Mouse (Mus musculus): ENCODE data around the gene Hp. TPM values are rescaled to one million over a fixed set of nuclear protein-coding genes. Genes with fewer than 3 reads are reported as not detected.

The Hp gene
- polyA plus RNA-seq, 1 experiment from 2014 or later, result 3.6 TPM

DNA sequence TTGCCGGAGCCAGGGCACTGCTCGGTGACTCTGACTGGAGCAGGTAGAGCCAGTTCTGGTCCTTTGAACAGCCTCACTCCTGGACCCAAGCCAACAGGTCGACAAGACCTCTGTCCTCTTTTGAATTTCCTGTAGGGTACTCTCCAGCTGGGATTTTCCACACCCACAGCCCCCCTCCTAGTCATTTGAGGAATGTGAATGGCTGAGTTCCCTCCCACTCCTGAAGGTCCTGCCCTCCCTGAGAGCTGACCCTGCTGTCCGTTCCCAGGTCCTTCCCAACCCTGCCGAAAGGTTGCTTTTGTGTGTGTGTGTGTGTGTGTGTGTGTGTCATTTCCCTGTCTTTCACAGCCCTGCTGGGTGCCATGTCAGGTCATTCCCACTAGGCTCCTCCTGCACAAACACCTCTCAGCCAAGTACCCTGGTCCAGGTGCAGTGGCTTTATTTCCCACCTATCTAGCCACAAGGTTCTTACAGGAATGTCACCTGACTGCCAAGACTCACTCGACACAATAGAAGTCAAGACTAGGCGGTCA is 8.1 kb upstream of the Hp start:
- TF ChIP-seq CTCF (IDR thresholded peaks at IDR 0.05; ENCODE audit: low read depth), result no peak
- 41% methylated on average over 7 of the region's 7 CpGs for WGBS
- Histone ChIP-seq H3K9me3 (ENCODE audit: low read depth, low read length) (no peaks in the 10 kb centered on the region), H3K27me3 (ENCODE audit: insufficient read depth, low read length) (no peaks in the 10 kb centered on the region), H3K27ac (ENCODE audit: low read depth) (peak overlapping the region; percentile 82), H3K4me1 (ENCODE audit: insufficient read depth) (no peaks in the 10 kb centered on the region), H3K4me2 (no peak overlapping the region), H3K9ac (peak overlapping the region; percentile 16; the same call in 1 of the 2 replicates), H3K36me3 (ENCODE audit: insufficient read depth) (0 out of 2 replicates have a peak, but pooled peaks cover under 1% of the 10 kb centered on the region), H3K4me3 (ENCODE audit: low read depth, low read length) (no peak overlapping the region)
- DNase-seq (peak; percentile 80), ATAC-seq (ENCODE audit: insufficient read depth) (peak; percentile 85)

DNA sequence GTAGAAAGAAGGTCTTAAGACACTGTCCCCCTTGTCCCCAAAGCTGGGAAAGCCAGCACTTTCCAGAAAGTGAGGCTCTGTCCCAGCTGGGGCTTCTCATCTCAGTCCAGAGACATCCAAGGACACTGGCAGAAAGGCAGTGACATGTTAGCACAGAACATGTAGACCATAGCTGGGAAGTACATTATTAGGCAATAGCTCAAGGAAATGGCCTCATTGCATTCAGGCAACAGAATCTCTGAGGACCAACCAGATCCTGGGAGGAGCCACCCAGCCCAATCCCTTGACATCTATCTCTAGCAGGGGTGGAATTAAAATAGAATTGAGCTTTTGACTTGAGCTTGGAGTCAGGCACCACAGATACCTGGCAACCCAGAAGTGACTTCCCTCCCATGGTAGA is 6.7 kb upstream of the Hp start:
- H3K27me3 ChIP-seq (ENCODE audit: insufficient read depth, low read length), result no peaks in the 10 kb centered on the region
- H3K4me1 ChIP-seq (ENCODE audit: insufficient read depth), result no peaks in the 10 kb centered on the region
- no peak overlapping the region for H3K4me2 ChIP-seq
- no peak overlapping the region for H3K27ac ChIP-seq (ENCODE audit: low read depth)
- no peak for DNase-seq
- no peak overlapping the region for H3K4me3 ChIP-seq (ENCODE audit: low read depth, low read length)
- no peak for ATAC-seq (ENCODE audit: insufficient read depth)
- TF ChIP-seq CTCF (IDR thresholded peaks at IDR 0.05; ENCODE audit: low read depth), result no peak
- no peaks in the 10 kb centered on the region for H3K9me3 ChIP-seq (ENCODE audit: low read depth, low read length)
- H3K36me3 ChIP-seq (ENCODE audit: insufficient read depth), result no peaks in the 10 kb centered on the region
- no peak overlapping the region for H3K9ac ChIP-seq

DNA sequence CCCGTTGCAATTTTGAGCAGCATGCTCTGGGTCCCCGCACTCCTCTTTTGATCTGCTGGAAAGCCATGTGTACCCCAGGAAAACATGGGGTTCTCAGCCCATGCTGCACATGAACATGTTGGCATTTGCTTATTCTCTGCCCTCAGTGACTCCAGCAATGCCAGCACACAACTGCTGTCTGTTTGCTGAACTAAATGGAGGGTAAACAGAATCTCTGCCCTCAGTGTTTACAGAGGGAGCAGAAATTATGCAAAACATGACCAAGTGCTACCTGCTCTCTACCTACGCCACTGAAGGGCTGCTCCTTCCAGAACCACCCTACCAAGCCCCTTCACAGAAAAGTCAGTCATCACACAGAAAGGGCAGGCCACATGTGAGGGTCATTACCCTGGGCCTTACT is 5.9 kb upstream of the Hp start:
- Histone ChIP-seq H3K27me3 (ENCODE audit: insufficient read depth, low read length) (no peaks in the 10 kb centered on the region), H3K27ac (ENCODE audit: low read depth) (no peak overlapping the region), H3K4me2 (no peak overlapping the region), H3K4me3 (ENCODE audit: low read depth, low read length) (no peak overlapping the region), H3K36me3 (ENCODE audit: insufficient read depth) (no peaks in the 10 kb centered on the region), H3K9ac (no peak overlapping the region), H3K4me1 (ENCODE audit: insufficient read depth) (no peaks in the 10 kb centered on the region), H3K9me3 (ENCODE audit: low read depth, low read length) (no peaks in the 10 kb centered on the region)
- no peak for TF ChIP-seq CTCF (IDR thresholded peaks at IDR 0.05; ENCODE audit: low read depth)
- WGBS, result 76% methylated on average over 3 of the region's 3 CpGs
- ATAC-seq (ENCODE audit: insufficient read depth) (no peak), DNase-seq (no peak)

DNA sequence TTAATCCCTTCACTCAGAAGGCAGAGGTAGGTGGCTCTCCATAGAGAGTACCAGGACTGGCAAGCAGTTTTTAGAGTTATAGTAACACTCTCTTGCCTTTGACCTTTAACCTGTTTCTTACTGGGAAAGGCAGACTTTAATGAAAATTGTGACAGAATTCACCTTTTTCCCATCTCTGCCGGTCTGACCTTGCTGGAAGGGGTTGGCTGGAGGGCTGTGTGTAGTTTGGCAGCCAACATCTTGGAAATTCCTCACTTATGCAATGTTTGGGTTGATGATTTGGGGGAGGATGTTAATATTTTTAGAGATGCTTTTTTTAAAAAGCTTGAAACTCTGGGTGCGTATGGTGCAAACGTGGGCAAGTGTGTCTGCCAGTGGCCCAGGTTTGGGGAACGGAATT is 5.3 kb upstream of the Hp start:
- H3K4me1 ChIP-seq (ENCODE audit: insufficient read depth), result no peaks in the 10 kb centered on the region
- no peak for TF ChIP-seq CTCF (IDR thresholded peaks at IDR 0.05; ENCODE audit: low read depth)
- H3K27ac ChIP-seq (ENCODE audit: low read depth), result no peak overlapping the region
- no peak for DNase-seq
- no peak for ATAC-seq (ENCODE audit: insufficient read depth)
- 88% methylated on average over 4 of the region's 4 CpGs for WGBS
- H3K4me2 ChIP-seq, result no peak overlapping the region
- no peak overlapping the region for H3K9ac ChIP-seq
- no peaks in the 10 kb centered on the region for H3K9me3 ChIP-seq (ENCODE audit: low read depth, low read length)
- no peak overlapping the region for H3K4me3 ChIP-seq (ENCODE audit: low read depth, low read length)
- no peaks in the 10 kb centered on the region for H3K27me3 ChIP-seq (ENCODE audit: insufficient read depth, low read length)
- H3K36me3 ChIP-seq (ENCODE audit: insufficient read depth), result no peaks in the 10 kb centered on the region

DNA sequence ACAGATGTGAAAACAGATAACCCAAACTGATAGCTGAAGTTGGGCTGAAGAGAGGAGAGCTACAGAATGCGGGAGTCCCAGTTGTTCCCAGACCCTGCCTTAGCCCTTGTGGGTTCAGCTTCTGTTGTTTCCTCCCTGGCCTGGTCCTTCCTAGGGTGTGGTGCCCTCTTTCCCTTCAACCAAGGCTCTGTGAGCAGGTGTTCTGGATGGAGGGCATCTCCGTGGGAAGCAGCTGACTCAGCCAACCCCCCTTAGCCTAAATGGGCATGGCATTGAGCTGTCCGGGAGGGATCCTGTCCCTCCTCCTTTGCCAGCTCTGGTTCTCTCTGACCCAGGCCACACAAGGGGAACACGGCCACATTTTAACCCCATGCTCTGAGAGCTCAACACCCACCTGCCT is 2.7 kb downstream of the Hp start:
- Histone ChIP-seq H3K4me3 (ENCODE audit: low read depth, low read length) (no peak overlapping the region), H3K9me3 (ENCODE audit: low read depth, low read length) (no peaks in the 10 kb centered on the region)
- 75% methylated on average over 4 of the region's 4 CpGs for WGBS

DNA sequence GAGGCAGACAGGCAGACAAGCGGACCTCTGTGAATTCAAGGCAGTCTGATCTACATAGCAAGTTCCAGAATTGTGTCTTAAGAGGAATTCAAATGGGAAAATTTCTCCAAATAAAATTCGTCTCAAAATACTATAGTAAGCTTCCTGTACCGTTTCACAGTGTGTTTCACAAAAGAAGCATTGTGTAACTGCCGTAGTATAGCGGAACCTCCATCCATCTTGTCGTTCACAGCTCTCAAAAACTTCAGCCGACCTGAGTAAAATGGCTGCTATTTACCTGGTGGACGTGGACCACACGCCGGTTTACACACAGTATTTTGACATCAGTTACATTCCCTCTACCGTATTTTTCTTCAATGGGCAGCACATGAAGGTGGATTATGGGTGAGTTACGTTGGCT is 7.8 kb downstream of the Hp start:
- no peak for DNase-seq
- no peaks in the 10 kb centered on the region for H3K27me3 ChIP-seq (ENCODE audit: insufficient read depth, low read length)
- WGBS, result 80% methylated on average over 12 of the region's 12 CpGs
- no peak overlapping the region for H3K4me3 ChIP-seq (ENCODE audit: low read depth, low read length)
- no peak for TF ChIP-seq CTCF (IDR thresholded peaks at IDR 0.05; ENCODE audit: low read depth)
- H3K4me2 ChIP-seq, result no peak overlapping the region
- H3K9ac ChIP-seq, result no peak overlapping the region
- ATAC-seq (ENCODE audit: insufficient read depth), result no peak
- H3K36me3 ChIP-seq (ENCODE audit: insufficient read depth), result peaks cover 12% of the 10 kb centered on the region; the same call in 1 of the 2 replicates
- no peak overlapping the region for H3K27ac ChIP-seq (ENCODE audit: low read depth)
- H3K4me1 ChIP-seq (ENCODE audit: insufficient read depth), result peaks cover 7% of the 10 kb centered on the region; the same call in 1 of the 2 replicates
- no peaks in the 10 kb centered on the region for H3K9me3 ChIP-seq (ENCODE audit: low read depth, low read length)

More for the DNA sequence above, 2.7 kb downstream of the Hp start:
- Histone ChIP-seq H3K27ac (ENCODE audit: low read depth) (no peak overlapping the region), H3K36me3 (ENCODE audit: insufficient read depth) (peaks cover 6% of the 10 kb centered on the region; the same call in 1 of the 2 replicates), H3K4me1 (ENCODE audit: insufficient read depth) (no peaks in the 10 kb centered on the region), H3K4me2 (no peak overlapping the region), H3K9ac (no peak overlapping the region), H3K27me3 (ENCODE audit: insufficient read depth, low read length) (no peaks in the 10 kb centered on the region)
- ATAC-seq (ENCODE audit: insufficient read depth), result no peak
- no peak for TF ChIP-seq CTCF (IDR thresholded peaks at IDR 0.05; ENCODE audit: low read depth)
- no peak for DNase-seq

DNA sequence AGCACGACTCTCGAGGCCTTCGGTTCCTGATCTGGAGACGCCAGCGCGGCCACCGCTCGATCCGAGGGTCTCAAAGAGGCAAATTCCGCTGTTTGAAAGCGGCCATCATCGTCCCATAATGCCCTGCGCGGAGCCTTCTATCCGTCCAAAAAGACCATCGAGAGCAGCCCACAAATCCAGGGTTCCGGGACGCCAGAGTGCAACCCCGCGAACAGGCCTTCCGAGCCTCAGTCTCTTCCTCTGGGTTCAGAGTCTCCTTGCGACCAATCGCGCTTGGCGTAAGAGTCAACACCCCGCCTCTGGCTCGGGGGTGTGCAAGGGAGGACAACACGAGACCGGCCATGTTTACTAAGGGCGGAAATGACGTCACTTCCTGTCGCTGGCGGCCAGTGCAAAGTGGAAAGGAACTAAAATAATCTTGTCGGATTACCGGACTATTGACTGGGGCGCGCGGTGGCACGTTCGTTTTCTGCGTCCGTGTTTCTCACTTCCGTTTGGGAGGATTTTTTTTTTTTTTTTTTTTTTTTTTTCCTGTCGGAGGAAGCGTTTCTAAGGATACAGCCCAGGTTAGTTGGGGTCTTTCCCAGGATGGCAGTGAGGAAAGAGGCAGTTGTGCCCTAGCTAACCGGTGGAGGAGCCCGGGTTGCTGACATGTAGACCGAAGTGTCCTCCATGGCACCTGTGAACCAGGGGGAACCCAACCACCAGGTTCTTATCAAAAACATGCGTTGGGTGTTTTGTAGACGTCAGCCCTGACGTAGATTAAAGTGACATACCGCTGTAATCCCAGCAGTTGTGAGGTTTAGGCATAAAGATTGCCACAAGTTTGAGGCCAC is 13.3 kb downstream of the Hp start, which contains the start of the genes Dhx38 and Txnl4b:
TSS of gene Dhx38 (minus strand) at position 364 of the 836 bp plus-strand sequence.
TSS of gene Txnl4b (plus strand) at position 395 of the 836 bp plus-strand sequence.
- Histone ChIP-seq H3K9ac (peak within 1 kb of the TSS; percentile 92), H3K9me3 (ENCODE audit: low read depth, low read length) (no peaks in the 10 kb centered on the region), H3K27ac (ENCODE audit: low read depth) (peak within 1 kb of the TSS; percentile 93), H3K36me3 (ENCODE audit: insufficient read depth) (peaks cover 27% of the 10 kb centered on the region), H3K4me2 (peak within 1 kb of the TSS; percentile 82), H3K4me1 (ENCODE audit: insufficient read depth) (peaks cover 12% of the 10 kb centered on the region; the same call in 1 of the 2 replicates), H3K27me3 (ENCODE audit: insufficient read depth, low read length) (no peaks in the 10 kb centered on the region), H3K4me3 (ENCODE audit: low read depth, low read length) (peak within 1 kb of the TSS; percentile 84)
- no peak for TF ChIP-seq CTCF (IDR thresholded peaks at IDR 0.05; ENCODE audit: low read depth)
- under 1% methylated on average over 52 of the region's 52 CpGs for WGBS
- DNase-seq (peak; percentile 100), ATAC-seq (ENCODE audit: insufficient read depth) (peak; percentile 100)

Data from lung, embryonic 14.5 days (tissue).